18 mouse cellular contexts compared by ENCODE assay signal in genomic region chr1:134426289-134426688, GRCm38 (mm10). TPM values are rescaled to one million over a fixed set of nuclear protein-coding genes. Genes with fewer than 3 reads are reported as not detected.
DNase-seq lines count a peak whose midpoint lies in the region; ATAC-seq and TF ChIP-seq lines count a peak whose summit lies in the region.
"Had no signal": no experiment of that assay in that cellular context is flagged by ENCODE, and none has a peak within 500 bp of the region (broad histone marks: within the 10 kb centered on the region; RNA-seq: fewer than 3 reads in every experiment).

No protein-coding gene starts in this region.

- no peak overlapping the region for H3K27ac ChIP-seq in heart, embryonic 10.5 days
- H3K27ac ChIP-seq: embryonic facial prominence, embryonic 15.5 days; midbrain, embryonic 15.5 days; neural tube, embryonic 13.5 days had no signal

- H3K4me1 ChIP-seq in heart, embryonic 10.5 days, result peaks cover 11% of the 10 kb centered on the region
- H3K4me1 ChIP-seq in G1E (ENCODE audit: insufficient read depth, low read depth, low read length), result peaks cover 83% of the 10 kb centered on the region
- H3K4me1 ChIP-seq: embryonic facial prominence, embryonic 15.5 days had no signal

- H3K27me3 ChIP-seq in heart, embryonic 10.5 days (ENCODE audit: insufficient read depth, poor library complexity, severe bottlenecking), result peaks cover 5% of the 10 kb centered on the region; the same call in 1 of the 2 replicates
- no peaks in the 10 kb centered on the region for H3K27me3 ChIP-seq in G1E (ENCODE audit: insufficient read depth, low read length)
- H3K27me3 ChIP-seq: embryonic facial prominence, embryonic 15.5 days; midbrain, embryonic 15.5 days; neural tube, embryonic 13.5 days had no signal

- no peak overlapping the region for H3K4me3 ChIP-seq in heart, embryonic 10.5 days
- peak overlapping the region; percentile 16; the same call in 1 of the 2 replicates for H3K4me3 ChIP-seq in G1E (ENCODE audit: low read depth, low read length)
- H3K4me3 ChIP-seq: embryonic facial prominence, embryonic 15.5 days; midbrain, embryonic 15.5 days; neural tube, embryonic 13.5 days had no signal

- 16% methylated on average over 5 of the region's 5 CpGs for WGBS in heart, embryonic 10.5 days

- DNase-seq in heart, embryonic 10.5 days (ENCODE audit: low spot score), result peak; percentile 95
- DNase-seq in heart, postnatal 4 days, result no peak
- DNase-seq in G1E (ENCODE audit: low spot score), result peak; percentile 94
- DNase-seq in layer of hippocampus, postnatal 36 days, result no peak
- DNase-seq in Muller cell, postnatal 12 days (ENCODE audit: inconsistent ontology term), result no peak
- no peak for DNase-seq in adrenal gland, postnatal 36 days
- DNase-seq: cerebellum, postnatal 25 days; heart, postnatal 36 days; kidney, postnatal 25 days; lung, postnatal 14 days had no signal

- ATAC-seq in G1E (ENCODE audit: extremely low read depth, insufficient number of reproducible peaks, low FRiP score, poor library complexity, severe bottlenecking), result peak; percentile 98
- peak; percentile 94 for ATAC-seq in erythroid progenitor cell, adult 5-6 weeks (replicated peaks; ENCODE audit: low FRiP score, poor library complexity, severe bottlenecking)
- peak; percentile 99 for ATAC-seq in megakaryocyte-erythroid progenitor cell, adult 5-6 weeks (replicated peaks; ENCODE audit: low FRiP score, low TSS enrichment, poor library complexity, severe bottlenecking)
- ATAC-seq: midbrain, embryonic 15.5 days had no signal

- peaks cover 82% of the 10 kb centered on the region for H3K36me3 ChIP-seq in heart, embryonic 10.5 days
- H3K36me3 ChIP-seq in G1E (replicated peaks), result peaks cover 91% of the 10 kb centered on the region

- no peak for TF ChIP-seq CTCF in G1E (IDR thresholded peaks at IDR 0.05; ENCODE audit: low read depth, low read length)

- no peaks in the 10 kb centered on the region for H3K9me3 ChIP-seq in heart, embryonic 10.5 days
- no peaks in the 10 kb centered on the region for H3K9me3 ChIP-seq in G1E (replicated peaks)
- H3K9me3 ChIP-seq: embryonic facial prominence, embryonic 15.5 days; midbrain, embryonic 15.5 days; neural tube, embryonic 13.5 days had no signal

RNA-seq across cellular contexts. Expression of gene Adipor1, which starts 11.1 kb away (rescaled TPM):
- polyA plus RNA-seq in heart, embryonic 10.5 days (2016; fragmentation: Nextera tagmentation; extraction: Ambion mirVana), result 91.3 and 119 TPM in 2 replicates
- 100 to 1,000 TPM; 126 to 130 TPM for total RNA-seq in heart, postnatal 4 days (2021)
- total RNA-seq in G1E (2014; fragmentation: Nextera tagmentation) (154 and 168 TPM in 2 replicates), G1E (2017) (82.0 and 88.8 TPM in 2 replicates)
- 97.2 and 129 TPM in 2 replicates for polyA plus RNA-seq in G1E (2012)
- total RNA-seq in erythroid progenitor cell, adult 5-6 weeks (2015; ENCODE audit: low replicate concordance), result 151 and 153 TPM in 2 replicates
- 114 and 119 TPM in 2 replicates for total RNA-seq in erythroid progenitor cell, adult 5-6 weeks (2017; ENCODE audit: low replicate concordance)
- total RNA-seq in megakaryocyte-erythroid progenitor cell, adult 5-6 weeks (2014; fragmentation: Nextera tagmentation), result 42.2 and 56.1 TPM in 2 replicates
- 33.3 and 37.5 TPM in 2 replicates for total RNA-seq in megakaryocyte-erythroid progenitor cell, adult 5-6 weeks (2017)
- 10 to 100 TPM; 57.5 to 57.7 TPM for total RNA-seq in layer of hippocampus, postnatal 36 days (2021)
- 100 to 1,000 TPM; 125 to 139 TPM for total RNA-seq in adrenal gland, postnatal 36 days (2021)

RNA-seq across cellular contexts. Expression of gene Cyb5r1, which starts 20.9 kb away (rescaled TPM):
- polyA plus RNA-seq in heart, embryonic 10.5 days (2016; fragmentation: Nextera tagmentation; extraction: Ambion mirVana), result 37.4 and 42.2 TPM in 2 replicates
- 10 to 100 TPM; 31.0 to 31.1 TPM for total RNA-seq in heart, postnatal 4 days (2021)
- total RNA-seq in G1E (2014; fragmentation: Nextera tagmentation) (115 and 119 TPM in 2 replicates), G1E (2017) (41.6 and 42.1 TPM in 2 replicates)
- polyA plus RNA-seq in G1E (2012), result 48.1 and 59.5 TPM in 2 replicates
- 22.3 and 39.0 TPM in 2 replicates for total RNA-seq in erythroid progenitor cell, adult 5-6 weeks (2015; ENCODE audit: low replicate concordance)
- total RNA-seq in erythroid progenitor cell, adult 5-6 weeks (2017; ENCODE audit: low replicate concordance), result 12.9 and 30.3 TPM in 2 replicates
- total RNA-seq in megakaryocyte-erythroid progenitor cell, adult 5-6 weeks (2014; fragmentation: Nextera tagmentation), result 33.0 and 38.9 TPM in 2 replicates
- total RNA-seq in megakaryocyte-erythroid progenitor cell, adult 5-6 weeks (2017), result 16.3 and 24.8 TPM in 2 replicates
- total RNA-seq in layer of hippocampus, postnatal 36 days (2021), result 10 to 100 TPM; 27.2 to 29.4 TPM
- 10 to 100 TPM; 28.6 to 55.4 TPM for total RNA-seq in adrenal gland, postnatal 36 days (2021)

RNA-seq across cellular contexts. Expression of gene Klhl12, which starts 29.0 kb away (rescaled TPM):
- polyA plus RNA-seq in heart, embryonic 10.5 days (2016; fragmentation: Nextera tagmentation; extraction: Ambion mirVana), result 23.8 and 25.1 TPM in 2 replicates
- 10 to 100 TPM; 18.5 to 18.7 TPM for total RNA-seq in heart, postnatal 4 days (2021)
- total RNA-seq in G1E (2014; fragmentation: Nextera tagmentation), result 26.2 and 42.8 TPM in 2 replicates
- total RNA-seq in G1E (2017), result 36.9 and 39.0 TPM in 2 replicates
- polyA plus RNA-seq in G1E (2012), result 4.8 and 5.1 TPM in 2 replicates
- total RNA-seq in erythroid progenitor cell, adult 5-6 weeks (2015; ENCODE audit: low replicate concordance), result 134 TPM in 2 replicates
- total RNA-seq in erythroid progenitor cell, adult 5-6 weeks (2017; ENCODE audit: low replicate concordance), result 126 and 208 TPM in 2 replicates
- 62.2 and 79.3 TPM in 2 replicates for total RNA-seq in megakaryocyte-erythroid progenitor cell, adult 5-6 weeks (2014; fragmentation: Nextera tagmentation)
- total RNA-seq in megakaryocyte-erythroid progenitor cell, adult 5-6 weeks (2017), result 49.9 and 60.7 TPM in 2 replicates
- 10 to 100 TPM; 43.8 to 44.9 TPM for total RNA-seq in layer of hippocampus, postnatal 36 days (2021)
- total RNA-seq in adrenal gland, postnatal 36 days (2021), result 10 to 100 TPM; 21.5 to 22.9 TPM

RNA-seq across cellular contexts. Expression of gene 4933406M09Rik, which starts 40.5 kb away (rescaled TPM):
- polyA plus RNA-seq in heart, embryonic 10.5 days (2016; fragmentation: Nextera tagmentation; extraction: Ambion mirVana), result not detected in 2 replicates
- total RNA-seq in heart, postnatal 4 days (2021), result not detected
- total RNA-seq in G1E (2014; fragmentation: Nextera tagmentation) (not detected in 2 replicates), G1E (2017) (0.06 and 0.16 TPM in 2 replicates)
- polyA plus RNA-seq in G1E (2012), result not detected in 2 replicates
- not detected in 2 replicates for total RNA-seq in erythroid progenitor cell, adult 5-6 weeks (2015; ENCODE audit: low replicate concordance)
- not detected in 2 replicates for total RNA-seq in erythroid progenitor cell, adult 5-6 weeks (2017; ENCODE audit: low replicate concordance)
- not detected in 2 replicates for total RNA-seq in megakaryocyte-erythroid progenitor cell, adult 5-6 weeks (2014; fragmentation: Nextera tagmentation)
- not detected in 2 replicates for total RNA-seq in megakaryocyte-erythroid progenitor cell, adult 5-6 weeks (2017)
- total RNA-seq in layer of hippocampus, postnatal 36 days (2021), result not detected
- total RNA-seq in adrenal gland, postnatal 36 days (2021), result not detected
- total RNA-seq: heart, postnatal 36 days had no signal
- polyA plus RNA-seq: embryonic facial prominence, embryonic 15.5 days; gonadal fat pad, adult 2 months; intestine, embryonic 14.5 days; limb, embryonic 11.5 days; midbrain, embryonic 15.5 days; neural tube, embryonic 13.5 days had no signal

Comparison
In these comparisons a context has a peak if more than half of its experiments do, and no peak if none do; other contexts are left out.
1. DNase-seq: peak in heart, embryonic 10.5 days (single experiment) and G1E (single experiment); none in heart, postnatal 4 days (single experiment), layer of hippocampus, postnatal 36 days (0 of 2), Muller cell, postnatal 12 days (single experiment) and adrenal gland, postnatal 36 days (0 of 2).
2. Peak in every context shown above with its lines, with median percentiles within 50 percentile points of each other: ATAC-seq.